Mouse (Mus musculus) liver, embryonic 12.5 days (tissue): ENCODE results near the gene Icos. TPM values are rescaled to one million over a fixed set of nuclear protein-coding genes. Genes with fewer than 3 reads are reported as not detected.

Source experiments
- ATAC-seq: fragments of 200-750 bp; cut with Nextera tagmentation; 2 replicates; pipeline ENCODE4 v1.8.0; 2017; ENCODE audit warnings: moderate number of reproducible peaks, mild to moderate bottlenecking, moderate library complexity
- H3K27ac ChIP-seq: fragments of 300-500 bp; sonication (generic); 2 replicates; pipeline ENCODE4 v1.5.1; 2016; ENCODE audit warnings: mild to moderate bottlenecking
- H3K27me3 ChIP-seq: fragments of 300-500 bp; sonication (generic); replicated peaks from 2 replicates; pipeline ENCODE4 v1.6.1; 2016; ENCODE audit warnings: mild to moderate bottlenecking, moderate library complexity
- H3K36me3 ChIP-seq: fragments of 300-500 bp; sonication (generic); 2 replicates; pipeline ENCODE4 v1.6.1; 2016; ENCODE audit warnings: mild to moderate bottlenecking, moderate library complexity
- H3K4me1 ChIP-seq: fragments of 300-500 bp; sonication (generic); 2 replicates; pipeline ENCODE4 v1.6.1; 2016
- H3K4me2 ChIP-seq: fragments of 300-500 bp; sonication (generic); 2 replicates; pipeline ENCODE4 v1.6.1; 2016; ENCODE audit warnings: mild to moderate bottlenecking, moderate library complexity
- H3K4me3 ChIP-seq: fragments of 300-500 bp; sonication (generic); 2 replicates; pipeline ENCODE4 v1.5.1; 2016; ENCODE audit warnings: mild to moderate bottlenecking, moderate library complexity
- H3K9ac ChIP-seq: fragments of 300-500 bp; sonication (generic); 2 replicates; pipeline ENCODE4 v1.6.1; 2016; ENCODE audit warnings: mild to moderate bottlenecking, moderate library complexity
- H3K9me3 ChIP-seq: fragments of 300-500 bp; sonication (generic); replicated peaks from 2 replicates; pipeline ENCODE4 v1.6.1; 2016; ENCODE audit warnings: mild to moderate bottlenecking, moderate library complexity
- WGBS: fragments of 180-500 bp; shearing (Covaris S2); methylation state at CpG from one replicate; pipeline ENCODE4 v1.1.7; 2016; ENCODE audit not compliant: insufficient replicate concordance; 5-methylcytosine and 5-hydroxymethylcytosine counted together
- polyA plus RNA-seq: library from polyadenylated mRNA; unstranded; fragments of >200 nt; fragmentation: Nextera tagmentation; extraction: Ambion mirVana; gene quantifications from 2 replicates; pipeline ENCODE4 v1.2.1, GENCODE M21; 2016

Icos gene
- polyA plus RNA-seq, 1 experiment from 2014 or later: 0.35 TPM

DNA sequence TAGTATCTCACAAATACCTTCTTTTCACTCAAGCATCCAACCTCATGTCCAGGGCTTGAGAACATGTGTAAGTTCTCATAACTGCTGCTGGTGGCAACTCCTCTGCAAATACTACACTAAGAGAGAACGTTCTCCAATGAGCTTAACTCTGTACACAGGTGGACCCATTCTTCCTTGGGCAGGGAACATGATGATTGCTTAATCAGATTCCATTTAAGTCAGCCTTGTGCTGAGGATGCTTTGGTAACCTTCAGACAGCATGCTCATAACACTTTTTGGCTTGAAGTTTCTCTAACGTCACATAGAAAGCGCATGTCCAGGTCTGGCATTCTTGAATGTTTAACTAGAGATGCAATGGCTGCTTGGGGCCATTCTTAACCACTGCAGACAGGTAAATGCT lies 69.6 kb downstream of the Icos start:
- 69% methylated on average over 3 of the region's 3 CpGs for WGBS
- Histone ChIP-seq H3K9ac (no peak overlapping the region), H3K27ac (no peak overlapping the region), H3K27me3 (no peaks in the 10 kb centered on the region), H3K9me3 (no peaks in the 10 kb centered on the region), H3K4me3 (no peak overlapping the region), H3K4me1 (no peaks in the 10 kb centered on the region), H3K4me2 (no peak overlapping the region), H3K36me3 (no peaks in the 10 kb centered on the region)
- no peak for ATAC-seq

Other genes starting within 250 kb of the Icos start
- not detected in 2 replicates for gene Ctla4, start 90.9 kb upstream of the Icos start, polyA plus RNA-seq